Mouse (Mus musculus): ENCODE results near the gene Figla.

Gene Figla

GRCm38 (mm10) chr6:86028601-86029322 lies 12.8 kb downstream of the Figla start, which contains the start of gene Add2:
Gene Add2 (plus strand): TSS chr6:86028681.
- in situ Hi-C loops (cut with MboI, MseI), result no loop called here

- in situ Hi-C loops (cut with MboI, MseI), result no loop called here
These were observed 13.3 kb downstream of the Figla start for GRCm38 (mm10) chr6:86029323-86029713.

DNA sequence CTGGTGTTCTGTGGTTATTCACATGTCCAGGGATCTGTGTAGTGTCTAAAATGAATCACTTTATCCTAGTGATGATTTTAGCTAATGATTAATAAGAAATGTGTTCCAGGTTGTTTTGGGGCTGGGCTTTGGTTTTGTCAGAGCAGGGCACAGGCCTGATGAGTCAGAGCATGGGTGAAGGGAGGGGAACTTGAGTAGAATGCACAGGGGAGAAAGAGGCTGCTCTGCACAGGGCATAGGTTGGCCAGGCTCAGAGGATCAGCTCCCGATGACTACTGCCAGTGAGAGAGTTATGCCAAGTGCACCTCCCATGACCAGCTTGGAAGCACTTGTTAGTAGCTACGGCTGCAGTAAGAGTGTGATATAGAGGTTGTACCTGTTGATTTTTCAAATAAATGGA lies 15.6 kb downstream of the Figla start:
- in situ Hi-C loops (cut with MboI, MseI), result no loop called here

GRCm38 (mm10) chr6:86033635-86034034 lies 17.7 kb downstream of the Figla start:
- in situ Hi-C loops (cut with MboI, MseI), result no loop called here

GRCm38 (mm10) chr6:86038901-86039300 lies 22.9 kb downstream of the Figla start:
- in situ Hi-C loops (cut with MboI, MseI), result no loop called here

DNA sequence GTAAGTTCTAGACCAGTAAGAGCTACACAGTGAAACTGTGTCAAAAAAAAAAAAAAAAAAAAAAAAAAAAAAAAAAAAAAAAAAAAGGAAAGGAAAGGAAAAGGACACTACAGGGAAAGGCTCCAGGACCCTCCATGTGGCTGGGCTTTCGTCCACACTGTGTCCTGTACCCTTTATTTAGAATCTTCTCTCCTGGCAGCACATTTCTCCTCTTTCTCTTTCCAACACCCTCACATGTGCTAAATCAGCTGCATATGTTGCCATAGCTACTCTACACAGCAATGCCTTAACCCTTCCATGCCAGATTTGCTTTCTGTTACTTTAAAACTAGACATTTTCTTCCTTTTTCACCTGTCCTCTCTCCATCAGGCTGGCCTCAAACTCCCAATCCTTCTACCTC lies 24.2 kb downstream of the Figla start:
- in situ Hi-C loops (cut with MboI, MseI), result no loop called here

DNA sequence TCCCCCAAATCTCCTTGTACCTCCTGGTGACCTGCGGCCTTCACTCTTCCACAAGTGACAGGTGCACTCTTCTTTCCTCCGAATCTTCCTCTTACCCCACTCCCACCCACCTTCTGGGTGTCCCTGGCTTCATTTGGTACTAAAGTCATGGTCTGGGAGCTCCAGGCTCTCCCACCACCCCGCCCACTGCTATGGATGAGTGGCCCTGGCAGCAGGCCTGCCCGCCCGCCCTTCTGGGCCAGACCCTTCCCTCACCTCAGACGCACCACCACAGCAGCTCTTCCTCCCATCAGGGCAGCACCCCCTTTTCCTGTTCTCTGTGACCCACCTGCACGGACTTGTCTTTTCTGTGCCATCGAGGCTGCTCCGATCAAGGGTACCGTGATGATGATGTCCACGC lies 31.5 kb downstream of the Figla start:
- in situ Hi-C loops (cut with MboI, MseI), result no loop called here

- in situ Hi-C loops (cut with MboI, MseI), result no loop called here
These were observed 32.5 kb downstream of the Figla start for GRCm38 (mm10) chr6:86048509-86048908.

DNA sequence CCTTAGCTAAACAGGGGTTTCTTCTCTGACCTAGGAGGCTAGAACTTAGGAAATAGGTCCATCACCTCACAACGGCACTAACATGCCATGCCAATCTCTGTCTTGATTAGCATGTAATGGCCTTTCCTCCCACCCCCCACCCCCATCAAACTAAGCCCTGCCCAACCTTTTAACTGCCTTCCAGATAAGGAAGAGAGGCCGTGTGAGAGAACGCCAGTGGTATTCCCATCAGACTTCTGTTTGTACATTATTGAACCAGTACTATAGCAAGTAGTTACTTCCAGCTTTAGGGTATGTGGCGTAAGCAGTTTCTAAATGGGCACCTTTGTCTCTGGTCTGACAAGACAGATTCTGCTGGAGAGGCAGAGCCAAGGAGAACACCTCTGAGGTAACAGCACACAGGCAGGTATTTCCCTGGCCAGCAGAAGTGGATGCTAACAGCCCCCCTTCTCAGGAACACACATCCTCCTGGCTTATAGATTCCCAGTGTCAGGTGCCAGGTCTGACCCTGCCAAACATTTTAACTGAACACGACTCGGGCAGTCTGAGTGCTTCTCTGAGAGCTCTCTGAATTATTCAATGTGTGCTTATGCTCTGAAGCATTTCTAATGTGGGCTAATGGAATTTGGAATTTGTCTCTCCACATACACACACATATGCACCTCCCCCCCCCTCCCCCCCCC lies 34.8 kb downstream of the Figla start:
- in situ Hi-C loops (cut with MboI, MseI), result no loop called here

- in situ Hi-C loops (cut with MboI, MseI), result no loop called here
These were observed 36.1 kb downstream of the Figla start for GRCm38 (mm10) chr6:86052032-86052459.

DNA sequence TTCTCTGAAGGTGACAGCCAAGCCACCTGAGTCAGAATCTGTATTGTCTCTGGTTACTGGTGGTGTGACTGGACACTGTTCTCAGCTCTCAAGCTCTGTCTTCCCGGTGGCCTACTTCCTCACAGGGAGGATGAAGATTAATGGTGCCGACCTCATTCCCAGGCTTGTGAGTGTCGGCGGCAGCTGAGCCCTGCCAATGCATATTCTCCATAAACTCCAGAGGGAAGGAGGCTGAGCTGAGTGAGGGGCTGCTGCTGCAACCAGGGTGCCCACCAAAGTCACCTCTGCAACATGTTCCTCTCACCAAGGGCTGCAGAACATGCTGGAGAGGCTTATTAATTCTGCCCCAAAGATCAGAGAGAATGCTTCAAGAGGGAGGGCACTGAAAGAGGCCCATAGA lies 36.6 kb downstream of the Figla start:
- in situ Hi-C loops (cut with MboI, MseI), result no loop called here

GRCm38 (mm10) chr6:86053099-86053498 lies 37.1 kb downstream of the Figla start:
- in situ Hi-C loops (cut with MboI, MseI), result no loop called here

DNA sequence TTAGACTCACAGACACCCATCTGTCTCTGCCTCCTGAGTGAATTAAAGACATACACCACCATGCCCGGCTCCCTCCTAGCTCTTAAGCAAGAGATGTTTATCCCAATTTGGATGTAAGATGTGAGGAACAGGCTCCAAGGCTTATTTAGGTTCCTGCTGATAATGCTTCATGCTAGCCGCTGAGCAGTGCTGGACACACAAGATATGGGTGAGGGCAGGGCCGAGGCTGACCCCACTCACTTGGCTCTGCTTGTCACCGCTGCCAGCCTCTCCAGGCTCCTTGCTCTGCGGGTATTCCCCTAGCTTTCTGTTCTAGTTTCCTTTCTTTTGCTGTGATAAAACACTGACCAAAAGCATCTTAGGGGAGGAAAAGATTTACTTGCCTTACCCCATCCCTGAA lies 37.6 kb downstream of the Figla start:
- in situ Hi-C loops (cut with MboI, MseI), result no loop called here

DNA sequence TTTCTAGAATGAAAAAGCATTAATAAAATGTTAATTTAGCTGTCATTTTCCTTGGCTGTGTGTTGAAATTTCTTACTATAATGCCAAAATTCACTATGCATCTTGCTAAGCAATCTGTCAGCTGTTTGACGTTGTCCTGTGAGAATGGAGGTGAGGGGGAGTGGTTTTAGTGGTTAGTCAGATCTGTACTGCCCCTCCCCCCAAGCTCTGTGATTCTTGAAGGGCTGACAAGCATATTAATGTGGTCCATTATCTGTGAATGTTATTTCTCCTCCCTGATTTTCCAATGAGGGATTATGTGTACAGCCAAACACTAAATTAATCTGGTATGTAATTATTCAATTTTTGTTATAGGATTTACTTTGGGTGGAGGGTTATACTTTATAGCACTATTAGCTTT lies 42.5 kb downstream of the Figla start:
- in situ Hi-C loops (cut with MboI, MseI), result no loop called here

GRCm38 (mm10) chr6:86059151-86059853 lies 43.3 kb downstream of the Figla start:
- in situ Hi-C loops (cut with MboI, MseI), result no loop called here

- in situ Hi-C loops (cut with MboI, MseI), result no loop called here
These were observed 44.2 kb downstream of the Figla start for GRCm38 (mm10) chr6:86060170-86060569.

GRCm38 (mm10) chr6:86062226-86062625 lies 46.3 kb downstream of the Figla start:
- in situ Hi-C loops (cut with MboI, MseI), result no loop called here

- in situ Hi-C loops (cut with MboI, MseI), result no loop called here
These were observed 46.7 kb downstream of the Figla start for GRCm38 (mm10) chr6:86062684-86063083.

- in situ Hi-C loops (cut with MboI, MseI), result no loop called here
These were observed 48.5 kb downstream of the Figla start for GRCm38 (mm10) chr6:86064318-86065016.

GRCm38 (mm10) chr6:86066727-86067126 lies 50.8 kb downstream of the Figla start:
- in situ Hi-C loops (cut with MboI, MseI), result no loop called here

DNA sequence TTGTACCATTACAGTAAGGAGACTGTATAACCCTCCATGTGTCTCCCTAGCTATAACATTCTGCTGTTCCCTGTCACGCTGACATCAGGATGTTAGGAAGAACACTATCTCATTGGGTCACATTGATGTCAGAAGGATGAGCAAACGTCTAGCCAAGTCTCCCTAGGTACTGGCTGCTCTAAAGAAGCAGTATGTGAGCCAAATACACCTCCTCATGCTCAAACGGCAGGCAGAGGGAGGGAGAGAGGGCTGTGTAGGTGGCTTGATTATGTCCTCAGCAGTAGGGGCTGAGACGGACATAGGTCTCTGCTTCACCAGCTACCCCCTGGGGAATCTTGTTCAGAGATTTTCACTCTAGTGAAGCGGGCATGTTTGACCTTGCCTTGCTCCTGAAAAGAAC lies 51.2 kb downstream of the Figla start:
- in situ Hi-C loops (cut with MboI, MseI), result no loop called here

DNA sequence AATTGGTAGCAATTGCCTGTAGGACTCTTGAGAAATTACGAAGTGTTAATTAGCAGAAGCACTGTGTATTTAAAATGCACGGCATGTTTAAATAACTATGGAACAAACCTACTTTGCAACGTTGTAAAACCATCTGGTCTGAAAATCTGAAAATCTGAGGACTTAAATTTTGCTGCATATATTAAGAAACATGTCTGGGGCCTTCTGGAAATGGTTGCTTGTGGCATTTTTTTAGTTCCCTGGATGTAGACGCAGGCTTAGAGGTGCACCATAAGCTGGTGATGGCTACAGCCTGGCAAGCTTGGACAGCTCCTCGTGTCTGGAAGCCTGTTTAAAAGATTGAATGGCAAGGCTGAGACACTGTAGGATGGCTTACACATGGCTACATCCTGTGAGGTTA lies 53.0 kb downstream of the Figla start:
- in situ Hi-C loops (cut with MboI, MseI), result no loop called here
